Mouse (Mus musculus): Measurements from ENCODE around the gene Tnfrsf23.

DNA sequence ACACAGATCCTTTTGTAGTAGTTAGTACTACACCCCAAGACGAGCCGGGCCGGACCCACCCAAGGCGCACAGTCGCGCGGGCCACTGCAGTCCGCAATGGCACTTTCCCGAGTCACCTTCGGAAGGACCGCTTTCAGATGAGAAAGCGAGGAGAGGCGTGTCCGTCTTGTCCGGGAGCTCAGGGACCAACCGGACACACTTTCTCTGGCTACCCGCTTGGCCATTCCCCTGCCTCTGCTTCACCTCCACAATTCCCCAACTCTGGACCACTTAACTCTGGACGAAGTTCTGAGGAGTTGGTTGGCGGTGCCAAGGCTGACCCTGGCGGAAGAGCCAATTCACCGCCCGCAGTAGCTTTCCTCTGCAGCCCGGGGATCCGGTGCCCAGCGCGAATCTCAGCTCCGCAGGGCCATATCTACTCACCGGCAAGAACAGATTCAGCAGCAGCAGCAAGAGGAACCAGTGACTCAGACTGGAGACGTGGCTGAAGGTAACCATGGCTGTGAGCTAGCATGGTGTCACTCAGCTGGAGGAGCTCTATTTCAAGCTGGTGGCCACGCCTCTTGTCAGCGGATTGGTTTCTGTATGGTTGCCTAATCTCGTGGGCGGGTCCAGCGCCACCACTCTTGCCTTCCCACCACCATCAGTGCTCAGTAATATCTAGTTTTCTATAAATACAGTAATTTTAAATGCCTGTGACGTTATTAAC, at the start of gene Tnfrsf23:
- TF ChIP-seq CTCF (IDR thresholded peaks at IDR 0.05; ENCODE audit: control insufficient read depth, insufficient read depth, insufficient read length) (no peak), MYOG (IDR thresholded peaks at IDR 0.05; ENCODE audit: control insufficient read depth, extremely low read depth, insufficient read length) (no peak)

Measured in C2C12 (cell line).